Mouse (Mus musculus): ENCODE data around the gene Zfp213.

DNA sequence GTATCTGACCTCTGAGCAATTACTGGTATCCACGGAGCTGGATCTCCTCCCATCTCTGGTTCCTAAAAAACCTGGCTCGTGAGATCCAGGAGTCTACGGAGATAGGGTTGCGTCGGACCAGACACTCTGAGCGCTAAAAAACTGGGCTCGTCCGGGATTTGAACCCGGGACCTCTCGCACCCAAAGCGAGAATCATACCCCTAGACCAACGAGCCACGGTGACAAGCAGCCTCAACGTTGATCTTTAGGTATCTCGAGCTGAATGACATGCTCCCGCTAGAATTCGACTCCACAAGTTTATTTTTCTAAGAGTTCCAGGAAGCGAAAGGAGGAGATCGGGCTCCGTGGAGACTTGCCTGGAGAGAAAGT lies 17.7 kb downstream of the Zfp213 start:
- no peak for TF ChIP-seq CTCF (IDR thresholded peaks at IDR 0.05)
- peak; percentile 91 for TF ChIP-seq EP300 (IDR thresholded peaks at IDR 0.05; ENCODE audit: insufficient read depth, low read depth, low read length)
- TF ChIP-seq POLR2A (IDR thresholded peaks at IDR 0.05; ENCODE audit: insufficient read depth, low read depth, low read length): no peak
